Mouse (Mus musculus) midbrain, embryonic 14.5 days (tissue): ENCODE measurements around the gene Abca4. TPM values are rescaled to one million over a fixed set of nuclear protein-coding genes. Genes with fewer than 3 reads are reported as not detected.

Experiments used
- ATAC-seq: fragments of 200-750 bp; cut with Nextera tagmentation; 2 replicates; pipeline ENCODE4 v1.8.0; 2017; ENCODE audit warnings: moderate number of reproducible peaks, moderate library complexity; ENCODE audit not compliant: low FRiP score, low TSS enrichment
- DNase-seq: peaks from one replicate; pipeline ENCODE4 v3.0.0-alpha.2; 2015
- H3K27ac ChIP-seq: fragments of 300-500 bp; sonication (generic); replicated peaks from 2 replicates; pipeline ENCODE4 v1.5.1; 2014; ENCODE audit warnings: mild to moderate bottlenecking, low read depth, low read length, moderate library complexity
- H3K27me3 ChIP-seq: fragments of 300-500 bp; sonication (generic); 2 replicates; pipeline ENCODE4 v1.6.1; 2014; ENCODE audit warnings: low read length, control low read depth, mixed read lengths; ENCODE audit not compliant: control insufficient read depth, insufficient read depth
- H3K36me3 ChIP-seq: fragments of 300-500 bp; sonication (generic); 2 replicates; pipeline ENCODE4 v1.6.1; 2014; ENCODE audit warnings: low read length, control low read depth; ENCODE audit not compliant: control insufficient read depth, insufficient read depth
- H3K4me1 ChIP-seq: fragments of 300-500 bp; sonication (generic); 2 replicates; pipeline ENCODE4 v1.6.1; 2014; ENCODE audit warnings: mild to moderate bottlenecking, antibody characterized with exemption, low read length, control low read depth; ENCODE audit not compliant: control insufficient read depth, insufficient read depth
- H3K4me2 ChIP-seq: fragments of 300-500 bp; sonication (generic); 2 replicates; pipeline ENCODE4 v1.6.1; 2014; ENCODE audit warnings: mild to moderate bottlenecking, low read length, moderate library complexity
- H3K4me3 ChIP-seq: fragments of 300-500 bp; sonication (generic); replicated peaks from 2 replicates; pipeline ENCODE4 v1.5.1; 2014; ENCODE audit warnings: low read depth, low read length
- H3K9ac ChIP-seq: fragments of 300-500 bp; sonication (generic); replicated peaks from 2 replicates; pipeline ENCODE4 v1.6.1; 2014; ENCODE audit warnings: mild to moderate bottlenecking, low read length, moderate library complexity
- H3K9me3 ChIP-seq: fragments of 300-500 bp; sonication (generic); 2 replicates; pipeline ENCODE4 v1.6.1; 2016; ENCODE audit warnings: low read length, control low read depth, mixed read lengths; ENCODE audit not compliant: control insufficient read depth
- WGBS: fragments of 180-500 bp; shearing (Covaris S2); extraction: QIAGEN DNeasy Blood & Tissue Kit; methylation state at CpG from one replicate; pipeline ENCODE4 v1.1.7; 2014; 5-methylcytosine and 5-hydroxymethylcytosine counted together
- polyA plus RNA-seq: library from polyadenylated mRNA; unstranded; fragments of >200 nt; fragmentation: Nextera tagmentation; extraction: Ambion mirVana; gene quantifications from 2 replicates; pipeline ENCODE4 v1.2.1, GENCODE M21; 2014

Gene Abca4
- polyA plus RNA-seq, 1 experiment from 2014 or later = 1.6 TPM

DNA sequence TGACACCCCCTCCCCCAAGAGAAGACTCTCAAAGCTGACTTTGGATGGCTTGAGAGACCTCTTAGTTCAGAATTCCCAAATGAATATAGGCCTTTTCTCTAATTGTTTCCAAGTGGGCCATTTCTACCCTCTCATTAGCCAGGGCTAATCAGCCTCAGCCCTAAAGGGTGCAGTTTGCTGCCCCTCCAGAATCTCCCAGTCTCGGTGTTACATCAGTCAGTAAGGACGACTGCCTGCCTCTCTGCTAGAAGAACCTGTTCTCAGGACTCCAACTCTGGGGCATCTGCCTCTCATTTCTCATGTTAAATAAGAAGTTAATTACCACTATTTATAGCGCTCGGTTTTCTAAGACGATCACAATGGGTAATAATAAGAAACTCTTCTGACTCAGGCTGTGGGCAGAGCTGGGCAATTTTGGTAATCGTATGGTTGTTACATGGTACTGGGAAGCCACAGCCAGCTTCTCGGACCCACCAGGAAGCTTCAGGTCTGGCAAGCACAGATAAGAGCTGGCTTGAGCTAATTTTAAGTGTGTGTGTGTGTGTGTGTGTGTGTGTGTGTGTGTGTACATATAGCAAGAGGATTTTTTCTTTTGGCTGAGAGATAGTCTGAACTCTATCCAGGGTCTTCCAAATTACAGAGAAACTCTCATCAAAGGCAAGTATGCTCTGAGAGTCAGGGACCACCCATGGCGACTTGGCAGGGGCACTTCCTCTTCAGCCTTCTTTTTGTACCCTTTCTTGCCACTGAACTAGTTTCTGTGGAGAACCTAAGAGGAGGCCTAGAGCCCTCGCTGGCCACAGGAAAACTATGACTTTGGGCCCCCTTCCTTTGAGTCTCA, 67.1 kb downstream of the Abca4 start:
- ATAC-seq (no peak), DNase-seq (no peak)
- Histone ChIP-seq H3K4me3 (no peak overlapping the region), H3K9ac (no peak overlapping the region), H3K9me3 (no peaks in the 10 kb centered on the region), H3K4me1 (no peaks in the 10 kb centered on the region), H3K36me3 (no peaks in the 10 kb centered on the region), H3K4me2 (no peak overlapping the region), H3K27ac (no peak overlapping the region), H3K27me3 (no peaks in the 10 kb centered on the region)
- WGBS = 56% methylated on average over 9 of the region's 9 CpGs

DNA sequence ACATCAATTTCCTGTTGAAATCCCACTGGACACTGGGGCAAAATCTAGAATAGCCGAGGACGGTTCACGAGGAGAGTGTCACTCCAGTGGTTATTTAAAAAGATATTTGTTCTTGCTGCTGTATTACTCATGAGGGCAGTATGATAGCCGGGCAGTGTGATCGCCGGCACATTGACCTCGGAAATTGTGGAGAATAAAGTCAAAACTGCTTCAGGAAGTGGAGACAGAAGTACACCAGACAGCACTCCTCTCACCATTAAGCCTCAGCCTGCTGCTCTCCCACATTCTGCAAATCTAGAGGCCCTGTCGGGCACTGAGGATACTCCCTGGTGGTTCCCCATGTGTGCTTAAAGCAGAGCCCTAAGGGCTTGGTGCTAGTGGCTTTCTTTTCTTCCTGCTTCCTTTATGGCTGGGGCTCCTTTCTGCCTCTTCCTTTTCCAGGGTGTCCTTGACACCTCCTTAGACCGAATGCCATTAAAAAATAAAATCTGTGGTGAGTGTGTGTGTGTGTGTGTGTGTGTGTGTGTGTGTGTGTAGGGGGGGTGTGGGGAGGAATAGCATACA, 74.5 kb downstream of the Abca4 start:
- no peaks in the 10 kb centered on the region for H3K27me3 ChIP-seq
- no peaks in the 10 kb centered on the region for H3K9me3 ChIP-seq
- no peak overlapping the region for H3K27ac ChIP-seq
- no peak for ATAC-seq
- no peak overlapping the region for H3K4me3 ChIP-seq
- no peak overlapping the region for H3K9ac ChIP-seq
- DNase-seq = no peak
- 72% methylated on average over 9 of the region's 9 CpGs for WGBS
- H3K4me2 ChIP-seq = no peak overlapping the region
- peaks cover 10% of the 10 kb centered on the region; the same call in 1 of the 2 replicates for H3K4me1 ChIP-seq
- H3K36me3 ChIP-seq = no peaks in the 10 kb centered on the region

DNA sequence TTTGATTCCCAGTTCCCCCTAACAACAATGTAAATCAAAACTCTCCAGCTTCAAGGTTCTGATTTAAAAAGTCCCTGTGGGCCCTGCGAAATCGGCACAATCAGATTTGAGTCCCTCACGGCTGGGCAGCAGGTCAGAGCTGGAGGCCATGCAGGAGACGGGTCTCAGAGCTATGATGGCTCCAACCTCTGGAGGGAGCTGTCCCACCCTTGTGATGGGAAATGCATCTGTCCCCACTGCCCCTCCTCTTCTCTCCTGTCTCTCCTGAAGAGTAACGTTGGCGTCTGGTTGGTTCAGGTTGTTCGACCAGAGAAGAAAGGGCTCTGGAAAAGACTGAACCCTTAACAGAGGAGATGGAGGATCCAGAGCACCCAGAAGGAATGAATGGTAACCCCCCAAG, 75.5 kb downstream of the Abca4 start:
- DNase-seq = no peak
- 65% methylated on average over 7 of the region's 7 CpGs for WGBS
- ATAC-seq = no peak
- Histone ChIP-seq H3K27ac (no peak overlapping the region), H3K36me3 (no peaks in the 10 kb centered on the region), H3K4me2 (no peak overlapping the region), H3K9ac (no peak overlapping the region), H3K9me3 (no peaks in the 10 kb centered on the region), H3K4me1 (peaks cover 10% of the 10 kb centered on the region; the same call in 1 of the 2 replicates), H3K4me3 (no peak overlapping the region), H3K27me3 (no peaks in the 10 kb centered on the region)

DNA sequence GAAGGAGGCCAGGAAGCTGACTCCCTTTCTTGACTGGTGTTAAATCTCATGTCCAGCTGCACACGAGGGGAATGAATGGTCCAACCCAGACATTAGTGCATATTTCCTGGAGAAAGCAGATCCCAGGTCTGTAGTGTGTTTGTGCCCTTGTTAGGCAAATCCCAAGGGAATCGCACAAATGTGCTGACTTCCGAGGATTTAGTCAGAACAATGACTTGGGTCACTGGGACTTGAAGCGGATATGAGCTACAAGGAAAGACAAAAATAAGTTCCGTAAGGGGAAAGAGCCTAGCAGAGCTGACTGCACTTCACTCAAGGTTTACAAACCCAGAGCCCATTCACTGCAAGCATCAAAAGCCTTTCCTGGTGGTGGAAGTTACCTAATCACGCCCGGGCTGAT, 76.0 kb downstream of the Abca4 start:
- Histone ChIP-seq H3K4me2 (no peak overlapping the region), H3K9me3 (no peaks in the 10 kb centered on the region), H3K27ac (no peak overlapping the region), H3K36me3 (no peaks in the 10 kb centered on the region), H3K4me3 (no peak overlapping the region), H3K4me1 (peaks cover 10% of the 10 kb centered on the region; the same call in 1 of the 2 replicates), H3K9ac (no peak overlapping the region), H3K27me3 (no peaks in the 10 kb centered on the region)
- DNase-seq (no peak), ATAC-seq (no peak)
- WGBS = 83% methylated on average over 7 of the region's 7 CpGs

DNA sequence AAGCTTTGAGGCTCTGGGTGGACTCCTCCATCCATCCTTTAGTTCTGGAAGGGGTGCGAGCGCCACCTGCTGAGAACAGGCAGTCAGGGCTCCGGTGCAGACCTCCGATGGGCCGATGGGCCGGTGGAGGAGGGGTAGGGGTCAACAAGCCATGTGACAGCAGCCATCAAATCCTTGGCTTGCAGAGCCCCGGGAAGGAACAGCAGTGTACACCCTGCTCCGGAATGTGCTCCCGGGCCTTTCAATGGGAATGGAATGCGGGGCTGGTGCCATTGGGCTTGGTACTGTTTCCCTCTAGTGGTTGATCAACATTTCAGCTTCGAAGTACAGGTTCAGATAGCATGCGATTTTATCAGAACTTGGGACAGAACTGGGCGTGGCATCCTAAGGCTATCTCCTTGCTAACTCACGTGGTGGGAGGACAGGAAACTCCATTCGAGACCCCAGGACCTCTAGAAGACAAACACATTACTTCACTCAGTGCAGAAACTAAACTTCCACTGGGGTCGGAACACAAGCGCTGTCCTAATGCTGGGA, 78.0 kb downstream of the Abca4 start:
- peak overlapping the region; percentile 14; the same call in 1 of the 2 replicates for H3K4me3 ChIP-seq
- 0 out of 2 replicates have a peak overlapping the region, but pooled peaks have one; percentile 29 for H3K9ac ChIP-seq
- no peaks in the 10 kb centered on the region for H3K27me3 ChIP-seq
- peak overlapping the region; percentile 55 for H3K4me2 ChIP-seq
- H3K36me3 ChIP-seq = no peaks in the 10 kb centered on the region
- no peaks in the 10 kb centered on the region for H3K9me3 ChIP-seq
- 18% methylated on average over 17 of the region's 17 CpGs for WGBS
- ATAC-seq = peak; percentile 85
- H3K4me1 ChIP-seq = peaks cover 10% of the 10 kb centered on the region; the same call in 1 of the 2 replicates
- no peak overlapping the region for H3K27ac ChIP-seq
- peak; percentile 87 for DNase-seq

DNA sequence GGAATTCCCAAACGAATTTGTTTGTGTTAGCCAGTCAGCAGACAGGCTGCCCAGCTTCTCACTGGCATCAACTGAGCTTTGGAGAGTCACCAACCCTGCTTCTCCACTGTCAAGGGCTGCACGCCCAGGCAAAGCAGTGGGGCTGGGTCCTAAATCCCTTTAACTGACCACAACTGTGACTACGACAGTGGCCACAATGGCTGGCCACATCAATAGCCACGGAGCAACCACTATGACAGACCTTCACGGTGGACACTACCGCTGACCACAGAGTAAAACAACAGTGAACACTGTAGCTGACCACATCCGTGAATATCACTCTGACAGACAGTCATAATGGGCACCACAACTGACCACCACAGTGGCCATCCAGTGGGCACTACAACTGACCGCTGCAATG, 78.6 kb downstream of the Abca4 start:
- H3K9ac ChIP-seq = no peak overlapping the region
- H3K4me3 ChIP-seq = no peak overlapping the region
- H3K36me3 ChIP-seq = no peaks in the 10 kb centered on the region
- peaks cover 10% of the 10 kb centered on the region; the same call in 1 of the 2 replicates for H3K4me1 ChIP-seq
- ATAC-seq (no peak), DNase-seq (no peak)
- H3K4me2 ChIP-seq = no peak overlapping the region
- no peak overlapping the region for H3K27ac ChIP-seq
- H3K27me3 ChIP-seq = no peaks in the 10 kb centered on the region
- WGBS = 85% methylated on average over 8 of the region's 8 CpGs
- H3K9me3 ChIP-seq = no peaks in the 10 kb centered on the region

DNA sequence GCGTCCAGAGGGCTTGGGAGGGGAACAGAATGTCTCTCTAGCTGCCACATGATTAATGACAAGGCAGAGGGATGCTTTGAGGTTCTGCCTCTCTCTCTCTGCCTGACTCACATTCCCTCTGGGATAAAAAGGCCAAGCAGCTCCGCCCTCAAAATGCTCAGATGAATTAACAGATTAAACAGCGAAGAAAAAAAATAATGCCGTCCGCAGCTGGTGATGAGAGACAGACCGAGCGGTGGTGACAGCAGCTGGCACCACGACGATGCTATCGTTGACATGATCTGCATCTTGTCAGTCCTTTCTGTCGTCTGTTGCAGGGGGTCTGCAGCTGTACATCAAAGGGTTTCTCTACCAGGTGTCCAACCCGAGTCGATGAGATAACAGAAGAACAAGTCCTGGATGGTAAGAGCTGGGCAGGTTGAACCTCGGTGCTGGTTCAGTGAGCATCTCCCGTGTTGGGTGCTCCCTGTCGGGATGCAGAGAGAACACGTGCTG, 84.8 kb downstream of the Abca4 start:
- Histone ChIP-seq H3K4me3 (no peak overlapping the region), H3K27me3 (no peaks in the 10 kb centered on the region), H3K9ac (0 out of 2 replicates have a peak overlapping the region, but pooled peaks have one; percentile 34), H3K9me3 (no peaks in the 10 kb centered on the region), H3K4me2 (peak overlapping the region; percentile 43), H3K27ac (peak overlapping the region; percentile 13; the same call in 1 of the 2 replicates), H3K36me3 (no peaks in the 10 kb centered on the region), H3K4me1 (peaks cover 4% of the 10 kb centered on the region; the same call in 1 of the 2 replicates)
- DNase-seq (peak; percentile 43), ATAC-seq (peak; percentile 58; the same call in 1 of the 2 replicates)
- WGBS = 15% methylated on average over 17 of the region's 17 CpGs

DNA sequence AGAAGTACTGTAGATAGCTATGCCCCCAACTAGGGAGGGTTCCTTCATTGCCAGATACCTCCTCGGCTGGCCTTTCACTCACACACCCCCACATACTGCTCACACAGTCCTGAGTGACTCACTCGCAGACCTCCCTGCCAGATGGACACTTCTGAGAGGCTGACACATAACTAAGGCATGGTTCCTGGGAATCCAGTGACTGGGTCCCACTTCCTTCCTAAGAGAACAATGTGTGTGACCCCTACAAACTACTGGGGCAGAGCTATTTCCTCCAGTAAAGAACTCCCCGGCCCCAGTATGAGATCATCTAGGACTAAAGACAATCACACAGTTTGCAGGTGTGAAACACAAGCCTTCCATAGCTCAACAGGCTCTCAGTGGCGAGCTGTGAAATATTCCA, 86.5 kb downstream of the Abca4 start:
- no peak overlapping the region for H3K9ac ChIP-seq
- H3K27ac ChIP-seq = no peak overlapping the region
- H3K9me3 ChIP-seq = no peaks in the 10 kb centered on the region
- 70% methylated on average over 4 of the region's 4 CpGs for WGBS
- no peak for ATAC-seq
- no peak for DNase-seq
- no peak overlapping the region for H3K4me2 ChIP-seq
- no peak overlapping the region for H3K4me3 ChIP-seq
- H3K4me1 ChIP-seq = peaks cover 4% of the 10 kb centered on the region; the same call in 1 of the 2 replicates
- H3K27me3 ChIP-seq = no peaks in the 10 kb centered on the region
- no peaks in the 10 kb centered on the region for H3K36me3 ChIP-seq
